Mouse (Mus musculus): ENCODE results near the gene Ror2. TPM values are rescaled to one million over a fixed set of nuclear protein-coding genes. Genes with fewer than 3 reads are reported as not detected.
A peak's percentile ranks its signal among the peaks of the same experiment; 100 is the strongest.

Ror2 gene
- polyA plus RNA-seq, 1 experiment from 2014 or later = 17.4 TPM

DNA sequence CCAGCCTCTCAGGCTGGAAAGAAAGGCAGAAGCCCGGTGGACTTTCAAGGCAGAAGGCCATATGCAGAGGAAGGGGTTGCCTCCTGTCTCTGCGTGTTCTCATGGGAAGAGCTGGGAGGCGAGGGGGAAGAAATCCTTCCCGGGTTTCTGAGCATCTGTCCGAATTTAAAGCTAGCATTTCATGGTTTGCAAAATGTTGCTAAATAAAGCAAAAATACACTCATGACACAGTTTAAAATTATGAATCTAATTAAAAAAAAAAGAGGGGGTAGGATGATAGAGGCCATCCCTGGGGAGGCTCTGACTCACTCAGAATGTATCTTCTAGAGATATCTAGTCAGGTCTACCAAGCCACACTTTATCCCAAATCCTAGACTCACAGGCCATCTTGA is 83.5 kb downstream of the Ror2 start:
- Histone ChIP-seq H3K36me3 (no peaks in the 10 kb centered on the region), H3K9me3 (no peaks in the 10 kb centered on the region), H3K4me3 (replicated peaks) (no peak overlapping the region), H3K4me2 (peak overlapping the region; percentile 11; the same call in 1 of the 2 replicates), H3K27ac (peak overlapping the region; percentile 85), H3K9ac (no peak overlapping the region), H3K4me1 (peaks cover 54% of the 10 kb centered on the region), H3K27me3 (replicated peaks) (no peaks in the 10 kb centered on the region)
- ATAC-seq (ENCODE audit: insufficient read depth, low FRiP score, low read depth) = no peak
- WGBS = 51% methylated on average over 5 of the region's 5 CpGs

DNA sequence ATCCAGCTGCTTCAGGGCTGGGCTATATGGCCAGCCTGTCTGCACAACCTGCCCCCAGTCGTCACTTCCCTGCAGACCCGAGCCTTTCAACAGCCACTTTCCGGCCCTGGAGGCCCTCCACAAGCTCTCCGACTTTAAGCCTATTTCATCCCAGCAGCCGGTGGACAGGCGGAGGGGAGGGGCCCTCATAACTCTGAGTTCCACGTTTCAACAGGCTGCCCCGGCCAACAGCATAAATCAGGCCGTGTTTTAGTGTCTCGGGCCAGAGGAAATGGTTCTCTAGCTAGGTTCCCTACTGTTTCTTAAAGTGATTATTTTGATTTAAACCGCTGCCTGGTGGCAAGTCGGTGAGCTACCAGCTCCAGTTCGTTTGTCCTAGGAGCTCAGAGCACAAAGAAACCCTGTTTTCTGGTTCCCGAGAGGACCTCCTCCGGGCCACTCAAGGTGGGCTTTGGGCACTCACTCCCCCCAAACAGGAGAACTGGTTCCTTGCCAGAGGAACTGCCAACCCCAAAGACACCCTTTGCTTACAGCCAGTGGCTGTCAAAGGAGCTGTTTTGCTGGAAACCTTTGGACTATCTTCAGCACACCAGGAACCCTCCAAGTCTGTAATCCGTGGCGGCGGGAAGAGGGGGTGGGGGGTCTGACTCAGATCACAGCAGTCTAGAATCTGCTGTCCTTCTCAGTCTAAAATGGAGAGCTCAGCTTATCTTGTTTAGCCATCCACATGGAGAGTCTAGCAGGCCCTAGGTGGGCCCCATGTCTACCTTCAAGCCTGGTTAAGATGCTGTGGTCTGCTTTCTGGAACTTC is 84.1 kb downstream of the Ror2 start:
- no peak overlapping the region for H3K4me3 ChIP-seq (replicated peaks)
- H3K27me3 ChIP-seq (replicated peaks) = no peaks in the 10 kb centered on the region
- H3K4me1 ChIP-seq = peaks cover 59% of the 10 kb centered on the region
- ATAC-seq (ENCODE audit: insufficient read depth, low FRiP score, low read depth) = peak; percentile 61; the same call in 1 of the 2 replicates
- no peaks in the 10 kb centered on the region for H3K36me3 ChIP-seq
- peak overlapping the region; percentile 11; the same call in 1 of the 2 replicates for H3K4me2 ChIP-seq
- WGBS = 15% methylated on average over 18 of the region's 18 CpGs
- H3K9me3 ChIP-seq = no peaks in the 10 kb centered on the region
- H3K27ac ChIP-seq = peak overlapping the region; percentile 85
- H3K9ac ChIP-seq = no peak overlapping the region

DNA sequence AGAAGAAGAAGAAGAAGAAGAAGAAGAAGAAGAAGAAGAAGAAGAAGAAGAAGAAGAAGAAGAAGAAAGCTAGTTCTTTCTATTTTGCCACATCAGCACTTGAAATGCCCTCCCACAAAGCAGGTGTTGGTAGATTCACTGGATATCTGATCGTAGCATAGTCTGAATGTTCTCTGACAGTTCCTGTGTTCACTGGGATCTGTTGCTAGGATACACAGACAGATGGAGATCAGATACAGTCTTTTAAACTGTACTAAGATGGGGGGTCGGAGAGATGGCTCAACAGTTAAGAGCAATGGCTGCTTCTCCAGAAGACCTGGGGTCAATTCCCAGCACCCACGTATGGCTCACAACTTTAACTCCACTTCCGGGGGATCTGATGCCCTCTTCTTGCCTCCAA is 85.8 kb downstream of the Ror2 start:
- H3K9ac ChIP-seq = no peak overlapping the region
- ATAC-seq (ENCODE audit: insufficient read depth, low FRiP score, low read depth) = no peak
- H3K9me3 ChIP-seq = no peaks in the 10 kb centered on the region
- no peaks in the 10 kb centered on the region for H3K27me3 ChIP-seq (replicated peaks)
- no peak overlapping the region for H3K27ac ChIP-seq
- peaks cover 56% of the 10 kb centered on the region for H3K4me1 ChIP-seq
- H3K4me2 ChIP-seq = no peak overlapping the region
- H3K36me3 ChIP-seq = no peaks in the 10 kb centered on the region
- no peak overlapping the region for H3K4me3 ChIP-seq (replicated peaks)
- WGBS = 69% methylated on average over 4 of the region's 4 CpGs

DNA sequence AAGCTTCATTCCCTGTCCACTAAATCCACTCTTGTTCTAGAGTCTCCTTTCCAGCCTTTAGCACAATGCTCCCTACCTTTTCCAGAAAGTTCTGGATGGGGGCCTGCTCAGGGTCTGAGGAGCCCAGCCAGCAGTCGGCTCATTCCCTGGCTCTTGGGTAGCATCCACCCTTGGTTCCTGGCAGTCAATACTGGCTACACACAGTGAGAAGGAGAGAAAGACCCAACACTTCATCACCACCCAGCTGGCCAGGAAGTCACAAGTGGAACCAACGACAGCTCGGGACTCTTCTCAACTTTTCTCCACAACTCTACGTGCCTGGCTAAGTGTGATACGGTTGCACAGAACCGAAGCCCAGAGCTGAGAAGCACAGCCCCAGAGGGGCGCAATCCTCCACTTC is 86.7 kb downstream of the Ror2 start:
- Histone ChIP-seq H3K27me3 (replicated peaks) (no peaks in the 10 kb centered on the region), H3K4me3 (replicated peaks) (no peak overlapping the region), H3K9me3 (no peaks in the 10 kb centered on the region), H3K27ac (no peak overlapping the region), H3K4me2 (no peak overlapping the region), H3K9ac (no peak overlapping the region), H3K4me1 (peaks cover 55% of the 10 kb centered on the region), H3K36me3 (no peaks in the 10 kb centered on the region)
- no peak for ATAC-seq (ENCODE audit: insufficient read depth, low FRiP score, low read depth)
- 67% methylated on average over 7 of the region's 7 CpGs for WGBS

DNA sequence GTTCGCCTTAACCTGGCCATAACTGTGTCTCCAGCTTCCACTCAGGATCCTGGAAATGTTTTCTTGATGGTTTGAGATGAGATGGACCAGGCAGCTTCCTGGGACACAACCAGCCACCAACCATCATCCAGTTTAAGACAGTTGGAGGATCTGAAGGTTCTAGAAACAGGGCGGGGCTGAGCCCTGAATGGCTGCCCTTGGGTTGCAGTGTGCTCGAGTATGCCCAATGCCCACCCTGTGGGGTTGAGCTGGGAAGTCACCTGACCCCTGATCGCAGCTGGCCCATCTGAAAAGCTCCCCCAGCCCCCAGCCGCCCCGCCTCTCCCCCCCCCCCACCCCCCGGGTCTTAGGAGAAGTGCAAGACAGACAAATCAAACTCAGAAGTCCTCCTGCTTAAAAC is 89.2 kb downstream of the Ror2 start:
- ATAC-seq (ENCODE audit: insufficient read depth, low FRiP score, low read depth) = no peak
- 47% methylated on average over 7 of the region's 7 CpGs for WGBS
- peaks cover 56% of the 10 kb centered on the region for H3K4me1 ChIP-seq
- no peaks in the 10 kb centered on the region for H3K27me3 ChIP-seq (replicated peaks)
- H3K27ac ChIP-seq = no peak overlapping the region
- H3K9me3 ChIP-seq = no peaks in the 10 kb centered on the region
- H3K4me3 ChIP-seq (replicated peaks) = no peak overlapping the region
- no peaks in the 10 kb centered on the region for H3K36me3 ChIP-seq
- no peak overlapping the region for H3K9ac ChIP-seq
- no peak overlapping the region for H3K4me2 ChIP-seq

DNA sequence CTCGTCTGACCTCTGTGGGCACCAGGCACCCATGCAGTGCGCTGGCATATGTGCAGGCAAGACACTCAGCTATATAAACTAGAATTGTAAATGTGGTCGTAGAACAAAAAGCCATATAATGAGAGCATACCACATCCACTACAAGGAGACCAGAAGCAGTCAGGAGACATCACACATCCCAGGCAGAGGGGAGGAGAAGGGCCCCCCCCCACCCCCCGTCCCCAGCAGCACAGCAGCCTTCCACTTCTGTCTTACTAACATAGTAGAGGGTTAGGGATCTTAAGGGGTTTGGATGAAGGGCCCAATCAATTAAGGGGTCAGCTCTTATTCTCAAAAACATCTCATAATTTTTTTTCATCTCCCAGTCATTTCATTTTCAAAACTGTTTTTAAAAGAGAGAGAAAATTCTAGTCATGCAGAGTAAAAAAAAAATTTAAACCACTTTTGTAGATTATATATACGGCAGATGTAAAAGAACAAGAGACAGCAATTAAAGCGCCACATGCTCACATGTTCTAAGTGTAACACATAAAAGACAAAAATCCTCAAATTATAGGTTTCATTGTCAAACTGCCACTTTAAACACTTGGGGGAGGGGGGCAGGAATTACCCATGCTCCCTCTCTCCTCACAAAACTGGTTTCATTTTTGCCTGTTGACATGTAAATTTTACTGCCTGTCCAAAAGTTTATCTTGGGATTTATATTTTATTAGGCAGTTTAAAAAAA is 89.8 kb downstream of the Ror2 start:
- no peak for ATAC-seq (ENCODE audit: insufficient read depth, low FRiP score, low read depth)
- WGBS = 70% methylated on average over 6 of the region's 6 CpGs
- H3K4me1 ChIP-seq = peaks cover 50% of the 10 kb centered on the region
- no peak overlapping the region for H3K9ac ChIP-seq
- H3K9me3 ChIP-seq = no peaks in the 10 kb centered on the region
- no peak overlapping the region for H3K4me2 ChIP-seq
- no peaks in the 10 kb centered on the region for H3K27me3 ChIP-seq (replicated peaks)
- no peaks in the 10 kb centered on the region for H3K36me3 ChIP-seq
- H3K4me3 ChIP-seq (replicated peaks) = no peak overlapping the region
- no peak overlapping the region for H3K27ac ChIP-seq

DNA sequence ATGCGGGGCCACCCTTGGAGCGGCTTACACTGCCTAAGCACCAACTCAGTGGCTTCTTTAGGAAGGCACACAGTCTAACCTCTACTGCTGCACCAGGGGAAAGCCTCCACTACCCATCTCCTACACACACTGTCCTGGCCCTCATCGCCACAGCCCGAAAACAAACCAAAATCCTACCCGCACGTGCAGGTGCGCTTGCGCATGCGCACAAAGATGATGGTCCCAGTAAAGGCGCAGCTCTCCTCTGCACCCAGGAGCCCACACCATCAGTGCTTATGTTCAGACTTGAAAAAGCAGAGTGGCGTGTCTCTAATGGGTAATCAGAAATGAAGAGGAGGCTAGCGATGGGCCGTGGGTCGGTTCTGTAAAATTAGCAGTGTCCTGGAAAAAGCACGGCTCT is 91.6 kb downstream of the Ror2 start:
- Histone ChIP-seq H3K4me3 (replicated peaks) (no peak overlapping the region), H3K27ac (no peak overlapping the region), H3K9me3 (no peaks in the 10 kb centered on the region), H3K36me3 (no peaks in the 10 kb centered on the region), H3K4me1 (peaks cover 43% of the 10 kb centered on the region), H3K9ac (no peak overlapping the region), H3K27me3 (replicated peaks) (no peaks in the 10 kb centered on the region), H3K4me2 (no peak overlapping the region)
- ATAC-seq (ENCODE audit: insufficient read depth, low FRiP score, low read depth) = no peak
- 87% methylated on average over 15 of the region's 15 CpGs for WGBS

DNA sequence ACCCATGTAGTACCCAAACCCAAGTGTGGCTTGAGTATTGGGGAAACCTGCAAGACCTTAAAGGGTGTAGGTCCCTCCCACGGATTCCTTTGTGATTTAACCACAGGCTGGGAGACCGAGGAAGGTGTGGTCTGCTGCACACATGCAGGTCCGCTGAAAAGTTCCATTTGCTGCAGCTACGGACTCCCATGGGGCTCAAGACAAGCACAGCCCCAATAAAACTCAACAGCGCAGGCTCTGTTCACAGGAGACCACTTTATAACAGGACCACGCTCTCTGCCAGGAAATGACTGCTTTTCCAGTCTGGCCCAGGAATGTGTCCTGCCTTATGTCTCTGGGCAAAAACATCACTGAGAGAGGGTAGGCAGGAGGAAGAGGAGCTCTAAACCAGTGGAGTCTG is 92.2 kb downstream of the Ror2 start:
- no peak overlapping the region for H3K4me2 ChIP-seq
- no peak for ATAC-seq (ENCODE audit: insufficient read depth, low FRiP score, low read depth)
- no peaks in the 10 kb centered on the region for H3K9me3 ChIP-seq
- H3K36me3 ChIP-seq = no peaks in the 10 kb centered on the region
- no peak overlapping the region for H3K4me3 ChIP-seq (replicated peaks)
- peaks cover 44% of the 10 kb centered on the region for H3K4me1 ChIP-seq
- no peak overlapping the region for H3K9ac ChIP-seq
- H3K27me3 ChIP-seq (replicated peaks) = no peaks in the 10 kb centered on the region
- 40% methylated on average over 6 of the region's 6 CpGs for WGBS
- H3K27ac ChIP-seq = no peak overlapping the region

DNA sequence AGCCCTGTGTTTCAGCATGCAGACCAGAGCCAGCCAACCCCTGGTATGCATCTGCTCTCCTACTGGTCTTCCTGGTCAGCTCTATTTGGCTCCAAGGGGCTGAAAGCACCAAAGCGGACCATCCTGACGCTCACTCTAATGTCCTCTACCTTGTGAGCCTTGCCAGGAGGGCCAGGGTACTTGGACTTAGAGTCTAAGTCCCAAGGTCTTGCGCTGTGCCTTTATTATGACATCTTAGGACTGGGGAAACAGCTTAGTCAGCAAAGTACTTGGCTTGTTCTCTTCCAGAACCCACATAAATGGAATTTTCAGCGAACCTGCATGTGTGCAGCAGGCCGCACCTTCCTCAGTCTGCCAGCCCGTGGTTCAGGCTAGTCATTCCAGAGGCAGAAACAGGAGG is 93.6 kb downstream of the Ror2 start:
- peaks cover 43% of the 10 kb centered on the region for H3K4me1 ChIP-seq
- H3K9ac ChIP-seq = no peak overlapping the region
- H3K9me3 ChIP-seq = no peaks in the 10 kb centered on the region
- no peaks in the 10 kb centered on the region for H3K27me3 ChIP-seq (replicated peaks)
- H3K36me3 ChIP-seq = no peaks in the 10 kb centered on the region
- WGBS = 82% methylated on average over 6 of the region's 6 CpGs
- H3K27ac ChIP-seq = no peak overlapping the region; the same call in 1 of the 2 replicates
- H3K4me3 ChIP-seq (replicated peaks) = no peak overlapping the region
- H3K4me2 ChIP-seq = no peak overlapping the region
- no peak for ATAC-seq (ENCODE audit: insufficient read depth, low FRiP score, low read depth)

DNA sequence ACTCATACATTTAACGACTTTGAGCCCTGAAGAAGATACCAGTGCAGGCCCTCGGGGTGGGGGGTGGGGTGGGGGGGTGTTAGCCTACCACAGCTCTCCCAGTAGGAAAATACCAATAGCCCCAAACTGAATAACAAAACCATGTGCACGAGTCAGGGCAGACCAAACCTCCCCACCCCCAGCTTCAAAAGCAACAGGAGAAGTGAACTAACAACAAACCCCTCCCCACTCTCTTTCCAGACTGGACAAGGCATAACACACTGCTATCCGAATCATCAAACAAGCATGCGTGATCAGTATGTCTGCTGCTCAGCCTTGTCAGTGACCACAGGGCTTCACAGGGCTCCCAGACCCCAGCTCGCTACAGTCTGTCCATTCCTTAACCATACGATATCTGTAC is 94.3 kb downstream of the Ror2 start:
- Histone ChIP-seq H3K4me1 (peaks cover 38% of the 10 kb centered on the region), H3K27ac (no peak overlapping the region; the same call in 1 of the 2 replicates), H3K27me3 (replicated peaks) (no peaks in the 10 kb centered on the region)

DNA sequence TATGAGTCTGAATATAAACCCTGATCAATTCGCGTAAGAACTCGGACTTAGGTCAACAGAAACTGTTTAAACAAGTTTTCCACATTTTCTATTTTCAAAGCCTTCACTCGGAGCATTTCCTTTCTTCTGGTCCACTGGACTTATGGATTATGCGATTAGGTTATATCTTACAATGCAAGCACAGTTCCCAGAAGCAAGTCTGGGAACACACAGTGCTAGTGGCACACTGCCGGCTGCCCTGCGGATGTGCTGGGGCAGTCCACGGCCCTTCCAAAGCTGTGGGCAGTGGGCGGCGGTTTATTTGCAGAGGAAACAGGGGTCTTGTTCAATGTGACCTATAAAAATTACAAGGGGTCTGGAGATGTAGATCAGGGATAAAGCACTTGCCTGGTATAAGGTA is 97.0 kb downstream of the Ror2 start:
- WGBS = 19% methylated on average over 10 of the region's 10 CpGs
- Histone ChIP-seq H3K27me3 (replicated peaks) (no peaks in the 10 kb centered on the region), H3K9me3 (no peaks in the 10 kb centered on the region), H3K4me1 (peaks cover 26% of the 10 kb centered on the region), H3K36me3 (no peaks in the 10 kb centered on the region), H3K4me3 (replicated peaks) (no peak overlapping the region), H3K4me2 (peak overlapping the region; percentile 5; the same call in 1 of the 2 replicates), H3K9ac (no peak overlapping the region), H3K27ac (peak overlapping the region; percentile 51; the same call in 1 of the 2 replicates)
- ATAC-seq (ENCODE audit: insufficient read depth, low FRiP score, low read depth) = peak; percentile 73

More for the DNA sequence above, 94.3 kb downstream of the Ror2 start:
- H3K4me2 ChIP-seq = no peak overlapping the region
- no peak overlapping the region for H3K9ac ChIP-seq
- no peak overlapping the region for H3K4me3 ChIP-seq (replicated peaks)
- ATAC-seq (ENCODE audit: insufficient read depth, low FRiP score, low read depth) = no peak
- H3K9me3 ChIP-seq = no peaks in the 10 kb centered on the region
- 56% methylated on average over 7 of the region's 7 CpGs for WGBS
- H3K36me3 ChIP-seq = no peaks in the 10 kb centered on the region

DNA sequence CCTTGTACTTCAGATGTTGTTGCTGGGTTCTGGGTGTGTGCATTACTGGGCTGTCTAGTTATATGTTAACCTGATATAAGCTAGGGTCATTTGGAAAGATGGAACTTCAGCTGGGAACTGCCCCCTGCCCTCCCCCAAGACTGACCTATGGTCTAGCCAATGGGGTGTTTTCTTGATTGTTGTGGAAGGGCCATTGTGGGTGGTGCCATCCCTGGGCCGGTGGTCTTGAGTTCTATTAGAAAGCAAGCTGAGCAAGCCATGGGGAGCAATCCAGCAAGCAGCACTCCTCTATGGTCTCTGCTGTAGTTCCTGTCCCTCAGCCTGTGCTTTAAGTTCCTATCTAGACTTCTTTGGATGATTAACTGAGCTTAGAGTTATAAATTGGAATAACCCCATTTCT is 101.1 kb downstream of the Ror2 start:
- Histone ChIP-seq H3K4me2 (no peak overlapping the region), H3K27ac (no peak overlapping the region), H3K9me3 (no peaks in the 10 kb centered on the region), H3K36me3 (no peaks in the 10 kb centered on the region), H3K4me1 (peaks cover 21% of the 10 kb centered on the region), H3K9ac (no peak overlapping the region), H3K27me3 (replicated peaks) (no peaks in the 10 kb centered on the region), H3K4me3 (replicated peaks) (no peak overlapping the region)
- WGBS = 91% methylated on average over 1 of the region's 1 CpGs
- ATAC-seq (ENCODE audit: insufficient read depth, low FRiP score, low read depth) = no peak

All from stomach, embryonic 15.5 days (tissue).